Mouse (Mus musculus) stomach, embryonic 15.5 days (tissue): ENCODE results near the gene Imp4. TPM values are rescaled to one million over a fixed set of nuclear protein-coding genes. Genes with fewer than 3 reads are reported as not detected.
A peak's percentile ranks its signal among the peaks of the same experiment; 100 is the strongest.
"Not testable (repeated sequence)": the region's sequence is repeated elsewhere in the genome, so short reads cannot be mapped to it uniquely, and the experiment has no call there.

ENCODE experiments used
- ATAC-seq: fragments of 200-750 bp; cut with Nextera tagmentation; 2 replicates; pipeline ENCODE4 v1.8.0; 2017; ENCODE audit warnings: low read depth, moderate number of reproducible peaks, moderate TSS enrichment; ENCODE audit not compliant: insufficient read depth, low FRiP score
- H3K27ac ChIP-seq: fragments of 300-500 bp; sonication (generic); 2 replicates; pipeline ENCODE4 v1.5.1; 2015; ENCODE audit warnings: mild to moderate bottlenecking, inconsistent platforms
- H3K27me3 ChIP-seq: fragments of 300-500 bp; sonication (generic); replicated peaks from 2 replicates; pipeline ENCODE4 v1.6.1; 2015; ENCODE audit warnings: inconsistent platforms
- H3K36me3 ChIP-seq: fragments of 300-500 bp; sonication (generic); 2 replicates; pipeline ENCODE4 v1.6.1; 2015; ENCODE audit warnings: inconsistent platforms
- H3K4me1 ChIP-seq: fragments of 300-500 bp; sonication (generic); 2 replicates; pipeline ENCODE4 v1.6.1; 2015; ENCODE audit warnings: inconsistent platforms
- H3K4me2 ChIP-seq: fragments of 300-500 bp; sonication (generic); 2 replicates; pipeline ENCODE4 v1.6.1; 2015; ENCODE audit warnings: mild to moderate bottlenecking, inconsistent platforms
- H3K4me3 ChIP-seq: fragments of 300-500 bp; sonication (generic); replicated peaks from 2 replicates; pipeline ENCODE4 v1.5.1; 2015; ENCODE audit warnings: inconsistent platforms
- H3K9ac ChIP-seq: fragments of 300-500 bp; sonication (generic); 2 replicates; pipeline ENCODE4 v1.6.1; 2015; ENCODE audit warnings: inconsistent platforms
- H3K9me3 ChIP-seq: fragments of 300-500 bp; sonication (generic); 2 replicates; pipeline ENCODE4 v1.6.1; 2016; ENCODE audit warnings: inconsistent platforms
- WGBS: fragments of 180-500 bp; shearing (Covaris S2); methylation state at CpG from one replicate; pipeline ENCODE4 v1.1.7; 2015; 5-methylcytosine and 5-hydroxymethylcytosine counted together
- polyA plus RNA-seq: library from polyadenylated mRNA; unstranded; fragments of >200 nt; fragmentation: Nextera tagmentation; extraction: Ambion mirVana; gene quantifications from 2 replicates; pipeline ENCODE4 v1.2.1, GENCODE M21; 2015

Gene Imp4
- polyA plus RNA-seq, 1 experiment from 2014 or later, result 83.6 TPM

GRCm38 (mm10) chr1:34434660-34435160, 4.9 kb upstream of the Imp4 start:
- under 1% methylated on average over 30 of the region's 30 CpGs for WGBS
- Histone ChIP-seq H3K9me3 (0 out of 2 replicates have a peak, but pooled peaks cover 2% of the 10 kb centered on the region), H3K27ac (peak overlapping the region; percentile 55; the same call in 1 of the 2 replicates), H3K4me3 (peak overlapping the region; percentile 70), H3K36me3 (0 out of 2 replicates have a peak, but pooled peaks cover 7% of the 10 kb centered on the region), H3K4me1 (peaks cover 4% of the 10 kb centered on the region), H3K4me2 (peak overlapping the region; percentile 76), H3K27me3 (no peaks in the 10 kb centered on the region), H3K9ac (peak overlapping the region; percentile 34; the same call in 1 of the 2 replicates)
- ATAC-seq, result peak; percentile 4; the same call in 1 of the 2 replicates

- peaks cover 6% of the 10 kb centered on the region for H3K4me1 ChIP-seq
- ATAC-seq, result no peak
- H3K9me3 ChIP-seq, result no peaks in the 10 kb centered on the region
- H3K9ac ChIP-seq, result no peak overlapping the region
- peak overlapping the region; percentile 76 for H3K4me2 ChIP-seq
- H3K4me3 ChIP-seq, result peak overlapping the region; percentile 70
- 0 out of 2 replicates have a peak, but pooled peaks cover 7% of the 10 kb centered on the region for H3K36me3 ChIP-seq
- WGBS, result 30% methylated on average over 8 of the region's 8 CpGs
- no peaks in the 10 kb centered on the region for H3K27me3 ChIP-seq
- H3K27ac ChIP-seq, result 0 out of 2 replicates have a peak overlapping the region, but pooled peaks have one; percentile 55
Measured at GRCm38 (mm10) chr1:34435371-34436120, 4.1 kb upstream of the Imp4 start.

- no peak for ATAC-seq
- 86% methylated on average over 3 of the region's 3 CpGs for WGBS
Measured at GRCm38 (mm10) chr1:34436374-34436773, 3.3 kb upstream of the Imp4 start.

GRCm38 (mm10) chr1:34437366-34437765, 2.3 kb upstream of the Imp4 start:
- not testable (repeated sequence) for H3K27me3 ChIP-seq, H3K27ac ChIP-seq, H3K9ac ChIP-seq, H3K4me2 ChIP-seq, H3K9me3 ChIP-seq, H3K36me3 ChIP-seq, ATAC-seq, H3K4me3 ChIP-seq
- 93% methylated on average over 8 of the region's 8 CpGs for WGBS
- peaks cover 15% of the 10 kb centered on the region for H3K4me1 ChIP-seq

More at GRCm38 (mm10) chr1:34436374-34436773, 3.3 kb upstream of the Imp4 start:
- Histone ChIP-seq H3K9ac (no peak overlapping the region), H3K4me2 (no peak overlapping the region), H3K27me3 (no peaks in the 10 kb centered on the region), H3K27ac (no peak overlapping the region), H3K4me3 (no peak overlapping the region), H3K4me1 (peaks cover 11% of the 10 kb centered on the region), H3K9me3 (no peaks in the 10 kb centered on the region), H3K36me3 (0 out of 2 replicates have a peak, but pooled peaks cover 3% of the 10 kb centered on the region)

GRCm38 (mm10) chr1:34438381-34439051, 1.1 kb upstream of the Imp4 start:
- peaks cover 15% of the 10 kb centered on the region for H3K4me1 ChIP-seq
- H3K27me3 ChIP-seq, result no peaks in the 10 kb centered on the region
- peak overlapping the region; percentile 50 for H3K9ac ChIP-seq
- H3K36me3 ChIP-seq, result peaks cover 16% of the 10 kb centered on the region
- H3K4me2 ChIP-seq, result peak overlapping the region; percentile 65
- WGBS, result 38% methylated on average over 17 of the region's 20 CpGs
- peak overlapping the region; percentile 87 for H3K4me3 ChIP-seq
- H3K27ac ChIP-seq, result peak overlapping the region; percentile 63; the same call in 1 of the 2 replicates
- ATAC-seq, result no peak
- H3K9me3 ChIP-seq, result no peaks in the 10 kb centered on the region

- peaks cover 32% of the 10 kb centered on the region for H3K36me3 ChIP-seq
- H3K4me3 ChIP-seq, result peak overlapping the region; percentile 87
- peak overlapping the region; percentile 71 for H3K4me2 ChIP-seq
- peaks cover 15% of the 10 kb centered on the region for H3K4me1 ChIP-seq
- no peaks in the 10 kb centered on the region for H3K27me3 ChIP-seq
- peak overlapping the region; percentile 39; the same call in 1 of the 2 replicates for H3K9ac ChIP-seq
- 6% methylated on average over 31 of the region's 31 CpGs for WGBS
- peak; percentile 45 for ATAC-seq
- peak overlapping the region; percentile 67 for H3K27ac ChIP-seq
- no peaks in the 10 kb centered on the region for H3K9me3 ChIP-seq
Measured at GRCm38 (mm10) chr1:34439961-34440630, 445 bp downstream of the Imp4 start.

- no peak overlapping the region for H3K4me3 ChIP-seq
- H3K27me3 ChIP-seq, result no peaks in the 10 kb centered on the region
- peaks cover 40% of the 10 kb centered on the region for H3K36me3 ChIP-seq
- WGBS, result 92% methylated on average over 6 of the region's 6 CpGs
- H3K4me1 ChIP-seq, result peaks cover 15% of the 10 kb centered on the region
- ATAC-seq, result no peak
- no peak overlapping the region for H3K27ac ChIP-seq
- no peak overlapping the region for H3K9ac ChIP-seq
- H3K9me3 ChIP-seq, result no peaks in the 10 kb centered on the region
- no peak overlapping the region for H3K4me2 ChIP-seq
Measured at GRCm38 (mm10) chr1:34443124-34443523, 3.5 kb downstream of the Imp4 start.

- Histone ChIP-seq H3K36me3 (no peaks in the 10 kb centered on the region), H3K27ac (no peak overlapping the region), H3K27me3 (peaks cover 16% of the 10 kb centered on the region), H3K4me1 (no peaks in the 10 kb centered on the region), H3K9ac (no peak overlapping the region), H3K4me2 (no peak overlapping the region), H3K9me3 (no peaks in the 10 kb centered on the region), H3K4me3 (no peak overlapping the region)
- WGBS, result 31% methylated on average over 8 of the region's 8 CpGs
- ATAC-seq, result no peak
Measured at GRCm38 (mm10) chr1:34458431-34458830, 18.8 kb downstream of the Imp4 start.

- H3K36me3 ChIP-seq, result no peaks in the 10 kb centered on the region
- peak within 1 kb of the TSS; percentile 61; the same call in 1 of the 2 replicates for H3K9ac ChIP-seq
- H3K4me1 ChIP-seq, result no peaks in the 10 kb centered on the region
- peak within 1 kb of the TSS; percentile 70 for H3K27ac ChIP-seq
- H3K9me3 ChIP-seq, result no peaks in the 10 kb centered on the region
- H3K27me3 ChIP-seq, result peaks cover 16% of the 10 kb centered on the region
- H3K4me3 ChIP-seq, result peak within 1 kb of the TSS; percentile 60
- ATAC-seq, result peak; percentile 93
- whole genome bisulfite sequencing, result under 1% methylated on average over 48 of the region's 48 CpGs
- peak within 1 kb of the TSS; percentile 91 for H3K4me2 ChIP-seq
Measured at GRCm38 (mm10) chr1:34459284-34460060, 19.8 kb downstream of the Imp4 start, which contains the start of gene Ptpn18. Ptpn18 (plus strand) TSS chr1:34459762.

GRCm38 (mm10) chr1:34460061-34460441, 20.4 kb downstream of the Imp4 start:
- 2% methylated on average over 15 of the region's 15 CpGs for WGBS
- peak overlapping the region; percentile 70 for H3K27ac ChIP-seq
- H3K4me2 ChIP-seq, result peak overlapping the region; percentile 91
- no peaks in the 10 kb centered on the region for H3K9me3 ChIP-seq
- H3K4me3 ChIP-seq, result peak overlapping the region; percentile 60
- H3K27me3 ChIP-seq, result peaks cover 16% of the 10 kb centered on the region
- H3K9ac ChIP-seq, result peak overlapping the region; percentile 18; the same call in 1 of the 2 replicates
- H3K36me3 ChIP-seq, result no peaks in the 10 kb centered on the region
- no peaks in the 10 kb centered on the region for H3K4me1 ChIP-seq
- ATAC-seq, result peak; percentile 36; the same call in 1 of the 2 replicates

- ATAC-seq, result no peak
- no peak overlapping the region for H3K9ac ChIP-seq
- 17% methylated on average over 7 of the region's 7 CpGs for WGBS
- H3K27me3 ChIP-seq, result peaks cover 11% of the 10 kb centered on the region
- no peaks in the 10 kb centered on the region for H3K4me1 ChIP-seq
- no peaks in the 10 kb centered on the region for H3K9me3 ChIP-seq
- no peak overlapping the region for H3K27ac ChIP-seq
- H3K4me2 ChIP-seq, result no peak overlapping the region
- no peaks in the 10 kb centered on the region for H3K36me3 ChIP-seq
- H3K4me3 ChIP-seq, result no peak overlapping the region
Measured at GRCm38 (mm10) chr1:34462766-34463165, 23.1 kb downstream of the Imp4 start.
